Mouse (Mus musculus) small intestine, adult 2 months (tissue): ENCODE measurements around the gene Parp12.

Experiments
- CTCF ChIP-seq: fragments of 200-500 bp; IDR thresholded peaks from 2 replicates; pipeline ENCODE4 v1.5.1; 2012; ENCODE audit warnings: low read depth, mild to moderate bottlenecking, control low read depth, inconsistent platforms, low read length, moderate library complexity, mixed read lengths; ENCODE audit not compliant: insufficient replicate concordance, insufficient read length; ENCODE audit errors: extremely low read depth
- POLR2A ChIP-seq: fragments of 200-500 bp; IDR thresholded peaks from 2 replicates; pipeline ENCODE4 v1.6.1; 2012; ENCODE audit warnings: low read depth, mild to moderate bottlenecking, control low read depth, inconsistent platforms, low read length, moderate library complexity

DNA sequence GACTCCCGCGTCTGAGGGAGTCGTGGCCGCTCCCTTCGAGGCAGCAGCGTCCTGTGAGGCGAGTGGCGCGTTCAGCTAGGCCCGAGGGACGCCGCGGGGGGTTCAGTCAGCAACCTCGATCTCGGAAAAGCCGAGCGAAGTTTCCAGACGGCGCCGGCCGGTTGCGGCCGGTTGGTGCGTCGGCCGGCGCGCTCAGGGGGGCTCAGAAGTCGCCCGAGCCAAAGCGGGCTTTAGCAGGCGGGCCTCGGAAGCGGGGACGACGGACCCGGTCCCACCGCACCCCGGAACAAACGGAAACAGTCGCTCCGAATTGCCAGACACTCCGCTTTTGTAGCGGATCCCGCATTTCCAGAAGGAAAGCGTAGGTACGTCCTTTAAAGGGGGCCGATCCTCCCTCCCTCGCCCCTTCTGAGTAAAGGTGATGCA, 320 bp upstream of the Parp12 start:
- TF ChIP-seq POLR2A (no peak), CTCF (no peak)
